Mouse (Mus musculus) heart, embryonic 16.5 days (tissue): ENCODE data around the gene Dsn1. TPM values are rescaled to one million over a fixed set of nuclear protein-coding genes. Genes with fewer than 3 reads are reported as not detected.
A peak's percentile ranks its signal among the peaks of the same experiment; 100 is the strongest.

Experiments used
- ATAC-seq: fragments of 200-750 bp; cut with Nextera tagmentation; replicated peaks from 2 replicates; pipeline ENCODE4 v1.8.0; 2017; ENCODE audit warnings: moderate number of reproducible peaks; ENCODE audit not compliant: insufficient read depth, low FRiP score; ENCODE audit errors: extremely low read depth
- H3K27ac ChIP-seq: fragments of 300-500 bp; sonication (generic); 2 replicates; pipeline ENCODE4 v1.5.1; 2014; ENCODE audit warnings: mild to moderate bottlenecking, low read length, control low read depth, moderate library complexity
- H3K27me3 ChIP-seq: fragments of 300-500 bp; sonication (generic); 2 replicates; pipeline ENCODE4 v1.6.1; 2014; ENCODE audit warnings: low read length, mixed read lengths; ENCODE audit not compliant: control insufficient read depth, insufficient read depth
- H3K36me3 ChIP-seq: fragments of 300-500 bp; sonication (generic); 2 replicates; pipeline ENCODE4 v1.6.1; 2014; ENCODE audit not compliant: control insufficient read depth, insufficient read depth
- H3K4me1 ChIP-seq: fragments of 300-500 bp; sonication (generic); 2 replicates; pipeline ENCODE4 v1.6.1; 2014; ENCODE audit warnings: low read length, mixed read lengths; ENCODE audit not compliant: control insufficient read depth, insufficient read depth
- H3K4me2 ChIP-seq: fragments of 300-500 bp; sonication (generic); 2 replicates; pipeline ENCODE4 v1.6.1; 2014; ENCODE audit warnings: low read depth, mild to moderate bottlenecking, control low read depth, low read length
- H3K4me3 ChIP-seq: fragments of 300-500 bp; sonication (generic); 2 replicates; pipeline ENCODE4 v1.5.1; 2014; ENCODE audit warnings: mild to moderate bottlenecking, control low read depth, low read length
- H3K9ac ChIP-seq: fragments of 300-500 bp; sonication (generic); 2 replicates; pipeline ENCODE4 v1.6.1; 2014; ENCODE audit warnings: low read length, control low read depth
- H3K9me3 ChIP-seq: fragments of 300-500 bp; sonication (generic); replicated peaks from 2 replicates; pipeline ENCODE4 v1.6.1; 2016; ENCODE audit warnings: low read length; ENCODE audit not compliant: control insufficient read depth
- WGBS: fragments of 180-500 bp; shearing (Covaris S2); extraction: QIAGEN DNeasy Blood & Tissue Kit; methylation state at CpG from one replicate; pipeline ENCODE4 v1.1.7; 2014; 5-methylcytosine and 5-hydroxymethylcytosine counted together
- polyA plus RNA-seq: library from polyadenylated mRNA; unstranded; fragments of >200 nt; fragmentation: Nextera tagmentation; extraction: Ambion mirVana; gene quantifications from 2 replicates; pipeline ENCODE4 v1.2.1, GENCODE M21; 2015

Dsn1 gene
- polyA plus RNA-seq, 1 experiment from 2014 or later = 34.5 TPM

DNA sequence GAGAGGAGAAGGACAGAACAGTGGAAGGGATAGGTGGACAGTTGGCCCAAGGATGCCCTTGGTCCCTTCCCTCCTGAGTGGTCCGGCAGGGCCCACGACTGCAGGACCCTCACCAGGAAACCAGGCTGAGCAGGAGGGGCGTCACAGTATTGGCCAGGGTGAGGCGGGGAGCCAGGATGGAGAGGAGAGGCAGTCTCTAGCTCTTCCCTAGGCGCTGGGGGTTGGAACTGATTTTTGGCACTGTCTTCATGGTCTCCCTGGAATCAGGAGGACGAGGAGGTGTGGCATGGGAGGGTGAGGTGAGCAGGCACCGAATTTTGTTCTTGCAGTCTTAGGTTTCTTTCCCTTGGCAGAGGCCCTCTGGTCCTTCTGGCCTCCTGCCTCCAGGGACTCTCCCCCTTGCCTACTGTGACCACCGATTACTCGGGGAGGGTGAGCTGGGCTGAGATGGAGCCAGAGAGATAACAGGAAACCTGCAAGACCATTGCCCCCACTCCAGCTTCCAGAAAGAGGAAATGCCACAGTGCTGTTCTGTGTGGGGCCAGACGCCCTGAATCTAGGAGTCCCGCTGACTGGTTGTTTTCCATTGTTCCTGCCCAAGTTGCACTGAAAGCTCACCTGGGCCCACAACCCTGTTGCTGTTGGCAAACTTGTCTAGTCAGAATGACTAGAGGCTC lies 3.8 kb upstream of the Dsn1 start:
- H3K9me3 ChIP-seq = no peaks in the 10 kb centered on the region
- no peak overlapping the region for H3K4me2 ChIP-seq
- peaks cover 3% of the 10 kb centered on the region; the same call in 1 of the 2 replicates for H3K36me3 ChIP-seq
- no peak overlapping the region for H3K27ac ChIP-seq
- ATAC-seq = no peak
- WGBS = 39% methylated on average over 11 of the region's 11 CpGs
- H3K9ac ChIP-seq = no peak overlapping the region
- H3K4me3 ChIP-seq = no peak overlapping the region
- H3K4me1 ChIP-seq = peaks cover 15% of the 10 kb centered on the region
- H3K27me3 ChIP-seq = no peaks in the 10 kb centered on the region

DNA sequence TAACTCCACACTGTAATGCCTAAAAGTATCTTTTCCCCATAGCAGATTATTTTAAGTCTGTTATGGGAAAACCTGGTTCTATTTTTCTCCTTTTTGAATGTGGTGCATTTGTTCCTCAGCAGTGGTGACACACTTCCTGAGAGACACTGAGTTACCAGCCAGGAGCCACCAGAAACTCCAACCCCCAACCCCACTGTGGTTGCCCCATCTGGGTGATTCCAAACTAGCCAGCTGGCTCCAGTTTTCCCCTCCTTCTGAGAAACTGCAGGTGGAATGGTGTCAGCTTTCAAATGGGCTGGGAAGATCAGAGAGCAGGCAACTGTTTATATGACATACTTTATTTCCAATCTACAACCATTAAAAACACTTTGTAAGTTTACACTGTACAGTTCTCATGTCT lies 3.2 kb upstream of the Dsn1 start:
- Histone ChIP-seq H3K4me1 (peaks cover 16% of the 10 kb centered on the region), H3K36me3 (peaks cover 3% of the 10 kb centered on the region; the same call in 1 of the 2 replicates), H3K4me3 (no peak overlapping the region), H3K27me3 (no peaks in the 10 kb centered on the region), H3K9me3 (no peaks in the 10 kb centered on the region), H3K4me2 (no peak overlapping the region), H3K9ac (no peak overlapping the region), H3K27ac (no peak overlapping the region)
- ATAC-seq = no peak

DNA sequence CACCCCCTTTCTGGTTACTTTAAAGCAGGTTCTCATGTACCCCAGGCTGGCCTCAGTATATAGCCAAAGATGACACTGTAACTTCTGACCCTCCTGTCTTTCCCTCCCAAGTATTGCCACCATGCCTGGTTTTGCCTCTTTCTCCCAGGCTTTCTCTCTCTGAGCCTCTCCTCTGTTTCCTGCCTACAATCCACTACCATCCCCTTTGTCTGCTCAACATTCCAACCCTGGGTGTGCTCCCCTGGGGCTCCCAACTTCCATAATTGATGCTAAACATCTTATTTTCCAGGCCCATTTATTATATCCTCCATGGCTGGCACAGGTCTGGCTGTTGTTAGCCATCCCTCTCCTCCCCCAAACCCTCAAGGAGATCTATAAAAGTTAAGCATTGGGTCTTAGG lies 1.6 kb upstream of the Dsn1 start:
- H3K9ac ChIP-seq = no peak overlapping the region
- no peak overlapping the region for H3K4me2 ChIP-seq
- no peak overlapping the region for H3K27ac ChIP-seq
- H3K27me3 ChIP-seq = no peaks in the 10 kb centered on the region
- ATAC-seq = no peak
- no peak overlapping the region for H3K4me3 ChIP-seq
- H3K4me1 ChIP-seq = peaks cover 16% of the 10 kb centered on the region
- no peaks in the 10 kb centered on the region for H3K9me3 ChIP-seq
- peaks cover 4% of the 10 kb centered on the region; the same call in 1 of the 2 replicates for H3K36me3 ChIP-seq

DNA sequence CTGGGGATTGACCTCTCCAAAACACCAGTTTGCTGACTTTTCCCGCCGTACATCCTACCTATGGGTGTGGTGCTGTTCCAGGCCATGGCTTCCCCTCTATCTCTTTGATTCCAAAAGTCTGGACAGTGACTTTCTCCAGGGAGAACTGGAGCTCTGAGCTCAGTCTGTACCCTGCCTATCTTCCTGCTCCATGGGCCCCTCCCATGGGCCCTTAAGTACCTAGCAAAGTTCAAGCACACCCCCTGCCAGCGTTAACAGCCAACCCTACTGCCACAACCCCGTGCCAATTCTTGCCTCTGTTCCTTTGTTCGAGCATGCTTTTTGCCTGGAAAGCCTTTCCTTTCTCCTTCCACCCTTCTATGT lies 261 bp upstream of the Dsn1 start:
- Histone ChIP-seq H3K27ac (peak overlapping the region; percentile 87), H3K4me1 (peaks cover 16% of the 10 kb centered on the region), H3K9me3 (no peaks in the 10 kb centered on the region), H3K4me3 (peak overlapping the region; percentile 77), H3K27me3 (no peaks in the 10 kb centered on the region), H3K9ac (peak overlapping the region; percentile 88), H3K4me2 (peak overlapping the region; percentile 87), H3K36me3 (peaks cover 4% of the 10 kb centered on the region; the same call in 1 of the 2 replicates)
- ATAC-seq = peak; percentile 21
- 17% methylated on average over 5 of the region's 5 CpGs for WGBS

DNA sequence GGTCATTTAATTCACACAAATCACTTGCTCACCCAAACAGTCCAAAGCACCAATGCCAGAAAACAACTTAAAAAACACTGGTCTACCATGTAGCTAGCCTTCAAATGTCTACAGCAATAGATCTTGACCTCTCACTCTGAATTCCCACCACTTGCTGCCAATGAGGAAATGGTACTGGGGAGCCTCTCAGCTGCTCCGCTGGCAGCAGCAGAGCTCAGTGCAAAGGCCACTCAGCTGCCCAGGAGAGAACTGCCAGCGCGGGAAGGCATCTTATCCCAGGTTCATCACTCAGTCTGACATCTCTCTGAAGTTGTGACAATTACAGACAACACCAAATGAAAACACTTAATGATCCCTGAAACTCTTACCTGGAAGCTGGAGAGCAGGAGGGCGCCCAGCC lies 4.6 kb downstream of the Dsn1 start:
- Histone ChIP-seq H3K36me3 (peaks cover 22% of the 10 kb centered on the region), H3K4me1 (peaks cover 9% of the 10 kb centered on the region), H3K4me2 (no peak overlapping the region), H3K9ac (no peak overlapping the region), H3K9me3 (no peaks in the 10 kb centered on the region), H3K27me3 (no peaks in the 10 kb centered on the region), H3K27ac (no peak overlapping the region), H3K4me3 (no peak overlapping the region)
- 84% methylated on average over 4 of the region's 4 CpGs for WGBS
- ATAC-seq = no peak

DNA sequence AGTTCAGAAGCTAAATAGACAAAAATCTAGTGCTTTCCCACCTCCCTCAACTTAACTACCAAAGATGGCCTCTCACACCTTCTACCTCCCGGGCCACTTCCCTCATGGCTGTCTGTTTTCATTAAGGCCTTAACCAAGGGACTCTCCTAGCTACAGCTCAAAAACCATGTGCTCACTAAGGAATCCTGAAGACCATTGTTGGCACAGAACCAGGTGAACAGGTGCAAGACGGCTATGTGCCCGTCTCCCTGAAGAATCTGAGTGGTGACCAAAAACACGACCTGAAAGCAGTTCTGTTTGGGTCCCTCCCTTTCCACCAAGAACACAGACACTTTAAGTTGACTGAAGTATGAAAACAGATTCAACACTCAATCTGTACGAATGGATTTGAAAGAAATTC lies 8.7 kb downstream of the Dsn1 start:
- Histone ChIP-seq H3K27me3 (no peaks in the 10 kb centered on the region), H3K4me2 (no peak overlapping the region), H3K9ac (no peak overlapping the region), H3K4me1 (no peaks in the 10 kb centered on the region), H3K4me3 (no peak overlapping the region), H3K9me3 (no peaks in the 10 kb centered on the region), H3K36me3 (peaks cover 41% of the 10 kb centered on the region), H3K27ac (no peak overlapping the region)
- 84% methylated on average over 5 of the region's 5 CpGs for WGBS
- no peak for ATAC-seq

DNA sequence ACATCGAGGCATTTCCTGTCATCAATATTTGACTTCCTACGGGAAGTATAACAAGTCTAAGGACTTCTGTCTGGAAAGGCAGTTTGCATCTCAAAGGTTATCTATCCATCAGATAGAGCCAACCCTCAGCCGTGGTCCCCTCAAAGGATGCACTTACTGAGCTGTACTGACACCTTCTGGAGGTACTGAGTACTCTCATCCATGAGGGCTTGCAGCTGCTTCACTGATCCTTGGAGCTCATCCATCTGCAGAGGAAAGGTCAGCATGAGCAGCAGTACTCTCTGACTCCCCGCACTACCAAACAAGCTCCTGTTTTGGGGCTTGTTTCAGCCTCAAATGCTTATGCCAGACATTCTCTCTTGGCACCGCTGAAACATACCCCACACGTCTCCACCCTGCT lies 10.4 kb downstream of the Dsn1 start:
- WGBS = 58% methylated on average over 6 of the region's 6 CpGs
- Histone ChIP-seq H3K27me3 (no peaks in the 10 kb centered on the region), H3K36me3 (peaks cover 41% of the 10 kb centered on the region), H3K4me1 (no peaks in the 10 kb centered on the region), H3K4me2 (no peak overlapping the region), H3K9me3 (no peaks in the 10 kb centered on the region), H3K27ac (no peak overlapping the region), H3K9ac (no peak overlapping the region), H3K4me3 (no peak overlapping the region)
- no peak for ATAC-seq

DNA sequence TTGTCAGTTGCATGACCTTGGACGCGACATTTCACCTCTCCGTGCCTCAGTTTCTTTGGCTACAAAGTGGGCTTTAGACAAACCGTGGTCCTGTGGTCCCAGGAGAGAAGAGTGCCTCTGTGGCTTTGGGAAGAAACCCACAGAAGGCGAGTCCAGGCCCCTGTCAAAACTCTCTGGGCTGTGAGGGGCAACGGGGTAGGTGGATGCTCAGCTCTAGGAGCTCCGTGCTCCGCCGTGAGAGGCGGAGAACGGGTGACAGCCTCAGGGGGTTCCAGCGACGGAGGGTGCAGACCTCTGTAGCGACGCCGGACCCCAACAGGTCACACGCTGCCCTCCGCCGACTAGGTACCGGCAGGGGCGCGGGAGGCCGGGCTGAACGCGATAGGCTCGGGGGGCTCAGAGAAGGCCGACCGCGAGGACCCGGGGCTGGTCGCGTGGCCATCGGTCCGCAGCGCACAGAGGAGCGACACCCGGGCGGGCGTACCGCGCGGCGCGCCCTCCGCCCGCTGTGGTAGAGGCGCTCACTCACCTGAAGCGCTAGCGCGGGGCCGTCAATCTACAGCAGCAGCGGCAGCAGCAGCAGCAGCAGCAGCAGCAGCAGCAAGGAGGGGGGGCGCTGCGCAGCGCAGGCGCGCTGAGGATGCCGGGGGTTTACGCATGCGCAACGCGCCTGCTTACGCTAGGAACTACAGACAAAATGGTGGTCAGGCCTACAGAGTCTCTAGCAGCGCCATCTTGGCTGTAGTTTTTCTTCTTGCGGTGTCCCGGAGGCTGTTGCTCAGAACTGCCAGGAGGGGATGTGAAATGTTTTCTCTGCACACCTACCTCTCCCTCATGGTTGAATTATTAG lies 15.3 kb downstream of the Dsn1 start, which contains the start of gene Ndrg3:
Ndrg3 (minus strand) TSS at position 587 of the 850 bp plus-strand sequence.
- peak within 1 kb of the TSS; percentile 97 for H3K4me3 ChIP-seq
- WGBS = under 1% methylated on average over 66 of the region's 66 CpGs
- peak; percentile 97 for ATAC-seq

DNA sequence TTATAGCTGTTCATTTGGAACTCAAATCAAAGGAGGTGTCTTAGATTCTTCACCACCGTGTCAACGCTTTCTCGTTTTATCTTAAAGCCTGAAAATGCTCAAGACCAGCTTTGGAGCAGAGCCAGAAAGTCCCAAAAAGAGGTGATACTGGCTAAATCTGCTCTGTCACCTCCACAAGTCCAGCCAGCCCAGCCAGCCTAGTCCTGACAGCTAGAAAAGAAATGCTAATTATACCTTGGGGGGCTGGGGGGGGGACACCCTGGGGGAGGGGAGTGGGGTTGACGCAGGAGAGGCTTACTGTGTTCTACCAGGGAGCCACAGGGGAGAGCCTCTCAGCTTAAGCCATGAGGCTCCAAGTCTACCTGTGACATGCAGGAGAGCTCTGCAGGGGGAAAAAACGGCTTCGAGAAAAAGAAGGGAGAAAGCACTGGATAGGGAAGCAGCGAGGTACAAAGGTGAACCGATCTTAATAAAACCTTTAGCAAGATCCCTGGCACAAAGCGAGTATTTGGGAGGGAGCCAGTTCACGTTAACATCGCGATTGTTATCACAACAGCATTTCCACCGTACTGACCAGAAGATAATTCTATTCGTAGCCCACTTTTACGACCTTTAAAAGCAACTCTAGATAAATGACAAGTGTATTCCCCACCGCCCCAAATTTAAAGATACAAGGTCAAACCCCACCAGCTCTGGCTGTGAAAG lies 16.1 kb downstream of the Dsn1 start:
- Histone ChIP-seq H3K36me3 (peaks cover 13% of the 10 kb centered on the region), H3K4me2 (peak overlapping the region; percentile 94), H3K9ac (peak overlapping the region; percentile 97), H3K4me3 (peak overlapping the region; percentile 97), H3K4me1 (peaks cover 18% of the 10 kb centered on the region), H3K27me3 (no peaks in the 10 kb centered on the region), H3K9me3 (no peaks in the 10 kb centered on the region), H3K27ac (peak overlapping the region; percentile 77)
- 3% methylated on average over 16 of the region's 16 CpGs for WGBS
- no peak for ATAC-seq

More for the DNA sequence above, 15.3 kb downstream of the Dsn1 start, which contains the start of gene Ndrg3:
- Histone ChIP-seq H3K27ac (peak within 1 kb of the TSS; percentile 77), H3K27me3 (no peaks in the 10 kb centered on the region), H3K4me2 (peak within 1 kb of the TSS; percentile 94), H3K36me3 (peaks cover 20% of the 10 kb centered on the region), H3K4me1 (peaks cover 18% of the 10 kb centered on the region), H3K9ac (peak within 1 kb of the TSS; percentile 97), H3K9me3 (no peaks in the 10 kb centered on the region)
